Mouse (Mus musculus) right cerebral cortex, postnatal 25 days (tissue): Measurements from ENCODE around the gene Rtf1.
A peak's percentile ranks its signal among the peaks of the same experiment; 100 is the strongest.

ENCODE experiments used
- DNase-seq: peaks from one replicate; pipeline ENCODE4 v3.0.0; 2022

Rtf1 gene

DNA sequence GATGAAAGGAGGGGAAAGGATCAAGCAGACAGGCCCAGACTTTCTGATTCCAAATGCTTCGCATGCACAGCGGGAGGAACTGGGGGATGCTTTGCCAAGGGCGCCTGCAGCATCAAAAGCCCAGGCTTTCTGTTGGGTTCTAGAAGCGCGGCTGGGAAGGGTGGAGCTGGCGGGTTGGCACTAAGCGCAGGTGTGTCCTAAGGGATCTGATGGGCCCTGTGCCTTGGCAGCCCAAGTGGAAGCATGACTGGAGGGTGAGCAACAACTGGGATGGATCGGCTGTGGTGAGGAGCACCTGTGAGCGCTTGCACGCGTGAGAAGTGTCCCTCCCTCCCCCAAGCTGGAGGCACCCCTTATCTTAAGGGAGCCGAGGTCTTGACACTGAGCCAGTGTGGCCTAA is 62.3 kb downstream of the Rtf1 start:
- DNase-seq = no peak

DNA sequence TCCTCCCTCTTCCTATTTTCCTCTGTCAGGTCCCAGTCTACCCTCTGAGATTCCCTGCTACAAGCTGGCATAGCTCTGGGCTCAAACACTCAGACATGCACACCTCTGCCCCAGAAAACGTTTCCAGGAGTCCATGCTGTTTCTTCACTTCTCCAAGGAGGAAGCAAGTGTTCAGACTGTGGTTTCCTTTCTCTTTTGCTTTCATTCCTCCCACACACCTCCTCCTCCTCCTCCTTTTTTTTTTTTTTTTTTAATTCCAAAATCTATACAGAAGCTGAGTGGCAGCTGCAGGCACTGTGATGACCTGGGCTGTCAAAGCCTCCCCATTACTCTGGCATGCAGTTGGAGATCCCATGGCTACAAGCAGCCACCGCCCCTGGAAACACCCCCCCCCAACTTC is 65.7 kb downstream of the Rtf1 start:
- no peak for DNase-seq

DNA sequence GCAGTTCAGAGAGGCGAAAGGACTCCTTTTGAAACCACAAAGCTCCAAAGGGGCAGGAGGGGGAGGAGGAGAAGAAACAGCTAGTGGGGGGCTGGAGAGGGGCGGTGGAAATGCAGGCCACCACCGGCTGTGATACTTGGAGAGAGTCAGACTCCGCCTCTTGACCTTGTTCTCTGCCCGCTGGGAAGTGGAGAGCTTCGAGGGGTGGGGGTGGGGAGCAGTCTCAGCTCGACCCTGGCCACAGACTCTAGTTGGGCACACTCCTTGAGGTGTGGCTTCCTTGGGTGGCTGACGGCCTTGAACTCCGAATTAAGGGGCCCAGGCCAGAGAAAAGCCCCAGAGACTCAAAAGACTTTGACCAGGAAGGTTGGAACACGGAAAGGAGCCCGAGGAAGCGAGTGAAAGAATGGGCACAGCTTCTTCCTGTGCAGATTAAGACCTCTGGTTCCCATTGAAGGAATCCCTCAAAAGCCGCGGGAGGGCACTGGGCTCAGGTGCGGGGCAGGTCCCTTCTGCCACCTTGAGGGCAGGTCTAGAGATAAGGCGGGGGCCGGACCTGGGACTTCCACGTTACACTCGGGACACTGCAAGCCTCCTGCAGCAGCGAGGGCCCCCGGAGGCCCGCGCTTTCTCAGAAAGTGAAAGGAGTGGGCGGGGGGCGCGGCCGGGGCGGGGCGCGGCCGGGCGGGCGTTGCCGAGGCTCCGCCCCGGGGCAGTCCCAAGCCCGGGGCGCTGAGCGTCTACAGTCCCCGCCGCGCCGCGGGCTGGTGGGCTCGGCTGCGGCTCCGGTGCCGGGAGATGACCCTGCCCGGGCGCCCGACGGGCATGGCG is 66.9 kb downstream of the Rtf1 start, which contains the start of gene Itpka:
Gene Itpka (plus strand): TSS at position 757 of the 831 bp plus-strand sequence.
- DNase-seq = peak; percentile 63

- peak; percentile 61 for DNase-seq
Observed at GRCm38 (mm10) chr2:119742461-119743175, 67.8 kb downstream of the Rtf1 start.

DNA sequence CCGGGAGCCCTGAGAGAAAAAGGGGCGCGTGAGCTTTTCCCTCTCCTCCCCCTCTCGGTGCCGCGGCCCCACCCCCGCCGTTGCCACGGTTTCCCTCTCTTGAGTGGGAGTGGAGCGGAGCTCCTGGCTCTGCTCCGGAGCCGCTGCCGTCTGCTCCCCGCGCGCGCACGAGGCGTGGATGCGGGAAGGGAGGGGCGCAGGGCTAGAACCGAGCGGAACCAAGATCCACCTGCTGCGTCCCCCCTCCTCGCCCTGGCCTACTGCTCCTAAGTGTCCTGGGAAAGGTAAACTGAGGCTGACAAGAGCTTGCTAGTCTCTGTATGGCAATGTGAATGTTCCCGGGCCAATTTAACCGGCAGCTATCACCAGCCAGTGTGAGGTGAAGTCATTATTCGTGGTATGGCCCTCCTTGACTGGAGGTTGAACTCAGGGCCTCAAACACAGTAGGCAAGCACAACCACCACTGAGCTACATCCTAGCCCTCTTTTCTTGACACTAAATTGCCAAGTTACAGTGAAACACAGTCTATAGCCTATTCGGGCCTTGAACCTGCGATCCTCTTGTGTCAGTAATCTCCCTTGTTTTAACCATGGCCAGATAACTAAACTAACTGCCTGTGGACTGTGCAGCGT is 68.4 kb downstream of the Rtf1 start:
- DNase-seq = peak; percentile 83

- DNase-seq = no peak
Observed at GRCm38 (mm10) chr2:119743808-119744162, 68.9 kb downstream of the Rtf1 start.

DNA sequence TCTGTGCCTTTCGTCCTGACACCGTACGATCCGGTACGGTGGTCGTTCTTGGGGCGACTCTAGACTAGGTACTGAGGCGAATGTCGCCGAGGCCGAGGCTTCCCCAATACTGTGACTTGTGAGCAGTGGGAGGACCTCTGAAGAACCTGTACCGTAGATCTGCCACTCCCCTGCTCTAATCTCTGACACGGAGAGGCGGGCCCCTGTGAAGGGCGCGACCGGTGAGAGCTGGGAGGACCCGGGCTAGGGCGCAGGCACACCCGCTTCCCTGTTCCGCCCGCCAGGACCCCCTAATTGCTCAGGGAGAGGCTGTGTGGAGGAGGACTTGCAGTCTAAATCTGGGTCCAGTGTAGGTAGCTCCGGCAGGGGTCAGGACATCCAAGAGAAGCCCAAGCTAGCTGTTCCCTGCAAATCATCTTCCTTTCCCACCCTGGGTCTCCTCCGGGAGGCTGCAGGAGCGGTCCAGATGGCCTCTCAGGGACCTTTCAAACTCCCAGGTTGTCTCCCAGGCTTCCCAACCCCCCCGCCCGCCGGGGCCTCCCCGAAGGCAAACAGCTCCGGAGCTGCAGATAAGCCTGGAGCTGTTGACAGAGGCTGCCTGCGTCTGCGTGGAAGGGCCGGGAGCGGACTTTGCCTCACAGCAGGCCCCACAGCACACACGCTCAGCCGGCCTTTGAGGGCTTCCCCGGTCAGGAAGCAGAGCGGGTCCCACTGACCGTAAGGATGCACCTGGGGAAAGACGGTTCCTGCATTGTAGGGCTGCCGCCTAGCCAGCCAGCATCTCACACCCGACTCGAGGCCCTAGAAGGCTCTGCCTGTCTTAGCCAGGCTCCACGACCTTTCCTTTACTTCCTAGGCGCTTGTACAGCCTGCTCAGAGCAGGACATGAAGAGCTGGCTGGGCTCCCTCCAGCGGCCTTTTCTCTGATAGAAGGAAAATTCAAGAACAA is 69.6 kb downstream of the Rtf1 start:
- no peak for DNase-seq

GRCm38 (mm10) chr2:119745281-119745680 is 70.4 kb downstream of the Rtf1 start:
- DNase-seq = no peak

DNA sequence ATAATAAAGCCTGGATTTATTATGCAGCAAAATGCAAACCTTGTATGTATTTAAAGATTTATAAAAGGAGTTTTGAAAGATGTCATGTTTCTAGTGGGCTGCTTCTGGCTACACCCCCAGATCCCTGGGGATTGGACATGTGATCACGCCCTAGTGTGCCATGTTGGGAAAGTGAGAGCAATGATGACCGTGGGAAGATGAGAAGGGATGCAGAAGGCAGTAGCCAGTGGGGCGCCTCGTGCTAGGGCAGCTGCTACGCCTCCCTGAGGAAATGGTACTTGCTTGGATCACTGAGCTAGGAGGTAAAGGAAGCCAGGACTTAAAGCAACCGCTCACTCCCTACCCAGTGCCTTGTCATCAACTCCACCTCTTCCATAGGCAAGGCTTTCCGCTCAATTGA is 72.7 kb downstream of the Rtf1 start:
- peak; percentile 67 for DNase-seq

- DNase-seq = no peak
Observed at GRCm38 (mm10) chr2:119749260-119749659, 74.4 kb downstream of the Rtf1 start.

GRCm38 (mm10) chr2:119757601-119758100 is 82.8 kb downstream of the Rtf1 start:
- no peak for DNase-seq

- DNase-seq = peak; percentile 55
Observed at GRCm38 (mm10) chr2:119758101-119758843, 83.4 kb downstream of the Rtf1 start.

DNA sequence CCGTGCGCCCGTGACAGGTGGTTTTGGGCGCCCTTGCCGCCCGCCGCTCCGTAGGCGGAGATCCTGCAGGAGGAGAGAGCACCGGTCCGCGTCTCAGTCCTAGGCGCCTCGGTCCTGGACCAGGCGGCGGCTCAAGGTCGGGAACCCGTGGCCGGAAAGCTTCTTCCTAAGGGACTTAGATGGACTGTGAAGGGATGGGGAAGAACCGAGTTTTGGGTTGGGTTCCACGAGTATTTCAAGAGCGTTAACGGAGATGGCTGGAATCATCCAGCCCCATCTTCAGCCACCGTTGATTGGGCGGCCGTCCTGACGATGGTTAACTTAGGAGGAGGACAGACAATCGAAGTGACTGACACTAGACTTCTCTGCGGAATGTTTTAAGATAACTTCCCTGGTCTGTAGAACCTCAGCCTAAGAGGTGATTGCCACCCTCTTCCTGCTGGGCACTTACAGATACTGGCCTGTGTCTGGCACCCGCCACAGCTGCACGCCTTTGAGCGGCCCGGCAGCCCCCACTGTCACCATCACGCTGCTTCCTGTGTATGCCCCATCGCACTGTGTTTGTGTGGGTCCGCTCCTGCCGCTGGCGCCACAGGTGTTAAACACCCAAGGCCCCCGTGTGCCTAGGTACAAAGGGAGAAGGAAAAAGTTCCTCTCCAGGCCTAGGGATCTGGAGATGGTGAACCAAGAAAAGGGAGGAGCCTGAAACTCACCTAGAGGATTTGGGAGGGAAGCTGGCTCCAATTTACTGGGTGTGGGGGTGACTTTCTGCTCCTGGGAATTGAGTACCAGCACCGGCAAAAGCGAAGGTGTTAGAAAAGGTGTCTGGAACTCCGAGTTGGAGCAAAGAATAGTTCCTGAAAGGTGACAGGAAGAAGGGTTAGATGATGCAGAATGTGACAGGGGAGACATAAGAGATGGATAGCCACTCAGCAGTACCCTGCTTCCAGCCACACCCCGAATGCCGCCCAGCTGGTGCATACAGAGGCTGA is 84.3 kb downstream of the Rtf1 start:
- DNase-seq = no peak

DNA sequence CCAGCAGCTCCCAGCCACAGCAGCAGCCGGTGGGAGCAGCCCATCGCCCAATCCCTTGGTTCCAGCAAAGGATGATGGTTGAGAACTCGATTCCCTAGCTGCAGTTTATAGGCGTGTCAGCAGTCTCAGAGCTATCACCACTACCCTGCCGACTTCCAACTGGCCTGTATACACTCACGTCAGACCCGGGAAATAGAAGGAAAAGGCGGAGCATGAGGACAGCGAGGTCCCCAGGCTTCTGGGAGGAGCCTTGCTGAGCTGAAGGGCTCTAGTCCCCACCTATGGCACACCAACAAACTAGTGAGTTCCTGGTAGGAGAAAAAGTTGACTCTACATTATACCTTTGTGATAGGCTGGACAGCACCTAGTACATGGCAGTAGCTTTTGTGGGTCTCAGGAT is 85.4 kb downstream of the Rtf1 start, which contains the start of gene Ltk:
Gene Ltk (minus strand): TSS at position 181 of the 400 bp plus-strand sequence.
- no peak for DNase-seq

DNA sequence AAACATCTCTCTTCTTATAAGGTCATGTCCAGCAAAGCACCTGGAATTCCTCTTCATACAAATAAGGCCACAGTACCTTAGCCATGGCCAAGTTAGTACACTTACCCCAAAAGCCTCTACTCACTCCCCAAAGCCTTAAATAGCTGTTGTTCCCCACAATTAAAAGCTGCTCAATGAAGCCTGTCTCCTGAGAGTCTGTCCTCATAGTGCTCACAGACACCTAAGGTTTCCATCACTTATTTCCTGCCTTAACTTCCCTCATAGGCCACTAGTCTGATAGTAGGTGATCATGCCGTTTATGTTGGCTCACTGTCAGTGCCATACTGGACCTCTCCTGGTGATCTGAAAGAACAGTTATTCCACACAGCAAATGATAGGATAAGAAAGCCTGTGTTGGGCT is 87.4 kb downstream of the Rtf1 start:
- DNase-seq = no peak

- DNase-seq = no peak
Observed at GRCm38 (mm10) chr2:119763924-119764323, 89.1 kb downstream of the Rtf1 start.

GRCm38 (mm10) chr2:119767246-119767645 is 92.4 kb downstream of the Rtf1 start:
- no peak for DNase-seq
